Mouse (Mus musculus) liver, postnatal 0 days (tissue): Measurements from ENCODE around the gene Srms. TPM values are rescaled to one million over a fixed set of nuclear protein-coding genes. Genes with fewer than 3 reads are reported as not detected.

Source experiments
- ATAC-seq: fragments of 200-750 bp; cut with Nextera tagmentation; 2 replicates; pipeline ENCODE4 v1.8.0; 2017; ENCODE audit warnings: mild to moderate bottlenecking, moderate library complexity
- DNase-seq: peaks from one replicate; pipeline ENCODE4 v3.0.0-alpha.2; 2016
- H3K27ac ChIP-seq: fragments of 300-500 bp; sonication (generic); 2 replicates; pipeline ENCODE4 v1.5.1; 2014; ENCODE audit warnings: antibody characterized with exemption, moderate library complexity, mild to moderate bottlenecking, low read depth
- H3K27me3 ChIP-seq: fragments of 300-500 bp; sonication (generic); 2 replicates; pipeline ENCODE4 v1.6.1; 2014; ENCODE audit warnings: low read length, control low read depth, mixed read lengths; ENCODE audit not compliant: insufficient read depth
- H3K36me3 ChIP-seq: fragments of 300-500 bp; sonication (generic); replicated peaks from 2 replicates; pipeline ENCODE4 v1.6.1; 2014; ENCODE audit warnings: mild to moderate bottlenecking, control low read depth, low read length, moderate library complexity, mixed read lengths; ENCODE audit not compliant: insufficient read depth
- H3K4me1 ChIP-seq: fragments of 300-500 bp; sonication (generic); 2 replicates; pipeline ENCODE4 v1.6.1; 2014; ENCODE audit warnings: antibody characterized with exemption, mild to moderate bottlenecking, control low read depth; ENCODE audit not compliant: insufficient read depth
- H3K4me2 ChIP-seq: fragments of 300-500 bp; sonication (generic); 2 replicates; pipeline ENCODE4 v1.6.1; 2014; ENCODE audit warnings: low read depth, mild to moderate bottlenecking, low read length, moderate library complexity, mixed read lengths
- H3K4me3 ChIP-seq: fragments of 300-500 bp; sonication (generic); 2 replicates; pipeline ENCODE4 v1.5.1; 2014; ENCODE audit warnings: low read depth, low read length
- H3K9ac ChIP-seq: fragments of 300-500 bp; sonication (generic); replicated peaks from 2 replicates; pipeline ENCODE4 v1.6.1; 2014; ENCODE audit warnings: mild to moderate bottlenecking, moderate library complexity
- H3K9me3 ChIP-seq: fragments of 300-500 bp; sonication (generic); 2 replicates; pipeline ENCODE4 v1.6.1; 2016; ENCODE audit warnings: mild to moderate bottlenecking, control low read depth, low read length, mixed read lengths
- CTCF ChIP-seq: sonication (generic); IDR thresholded peaks from 2 replicates; pipeline ENCODE4 v1.5.1; 2016; ENCODE audit warnings: antibody characterized with exemption, low read depth
- EP300 ChIP-seq: IDR thresholded peaks from 2 replicates; pipeline ENCODE4 v1.6.1; 2016; ENCODE audit warnings: antibody characterized with exemption, low read depth, mild to moderate bottlenecking
- WGBS: fragments of 180-500 bp; shearing (Covaris S2); extraction: QIAGEN DNeasy Blood & Tissue Kit; methylation state at CpG from one replicate; pipeline ENCODE4 v1.1.7; 2014; ENCODE audit not compliant: insufficient replicate concordance; 5-methylcytosine and 5-hydroxymethylcytosine counted together
- polyA plus RNA-seq: library from polyadenylated mRNA; unstranded; fragments of >200 nt; fragmentation: Nextera tagmentation; extraction: Ambion mirVana; gene quantifications from 2 replicates; pipeline ENCODE4 v1.2.1, GENCODE M21; 2015

Srms gene
- polyA plus RNA-seq, 1 experiment from 2014 or later: 0.35 TPM

GRCm38 (mm10) chr2:181156248-181157121 lies 56.5 kb downstream of the Srms start, which contains the start of gene Eef1a2:
TSS of gene Eef1a2 (minus strand) at chr2:181157014.
- H3K4me3 ChIP-seq: no peak within 1 kb of the TSS
- 7% methylated on average over 54 of the region's 55 CpGs for WGBS
- no peak within 1 kb of the TSS for H3K4me2 ChIP-seq

DNA sequence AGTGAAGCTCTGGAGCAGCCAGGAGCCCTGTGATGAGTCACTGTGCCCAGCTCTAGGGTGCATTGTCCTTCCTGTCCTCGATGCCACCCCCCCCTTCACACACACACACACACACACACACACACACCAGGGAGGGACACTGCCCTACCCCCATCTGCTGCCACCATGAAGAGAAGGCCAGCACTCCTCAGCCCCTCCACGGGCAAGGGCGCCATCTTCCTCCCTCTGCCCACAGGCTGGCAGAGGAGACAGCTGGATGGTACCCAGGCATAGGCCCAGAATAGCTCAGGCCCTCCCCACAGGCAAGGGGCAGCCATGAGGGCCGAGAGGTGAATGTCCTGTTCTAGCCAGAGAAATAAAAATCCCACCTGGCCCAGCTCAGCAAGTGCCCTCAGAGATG lies 57.2 kb downstream of the Srms start:
- Histone ChIP-seq H3K4me3 (no peak overlapping the region), H3K9me3 (no peaks in the 10 kb centered on the region), H3K27me3 (peaks cover 28% of the 10 kb centered on the region), H3K27ac (no peak overlapping the region), H3K36me3 (no peaks in the 10 kb centered on the region), H3K9ac (no peak overlapping the region), H3K4me1 (no peaks in the 10 kb centered on the region), H3K4me2 (no peak overlapping the region)
- no peak for DNase-seq
- TF ChIP-seq EP300 (no peak), CTCF (no peak)
- 56% methylated on average over 4 of the region's 4 CpGs for WGBS
- no peak for ATAC-seq

More at GRCm38 (mm10) chr2:181156248-181157121, 56.5 kb downstream of the Srms start, which contains the start of gene Eef1a2:
- no peak within 1 kb of the TSS for H3K9ac ChIP-seq
- no peaks in the 10 kb centered on the region for H3K4me1 ChIP-seq
- H3K36me3 ChIP-seq: no peaks in the 10 kb centered on the region
- H3K27ac ChIP-seq: no peak within 1 kb of the TSS
- DNase-seq (no peak), ATAC-seq (no peak)
- TF ChIP-seq EP300 (no peak), CTCF (no peak)
- H3K9me3 ChIP-seq: no peaks in the 10 kb centered on the region
- peaks cover 28% of the 10 kb centered on the region for H3K27me3 ChIP-seq

Other genes with a start within 250 kb of the Srms start
- gene Arfgap1, start 246.0 kb downstream of the Srms start, polyA plus RNA-seq: 17.7 and 18.8 TPM in 2 replicates
- gene Col20a1, start 226.7 kb downstream of the Srms start, polyA plus RNA-seq: 0.12 and 0.18 TPM in 2 replicates
- 0.02 and 0.05 TPM in 2 replicates for gene Chrna4, start 169.6 kb downstream of the Srms start, polyA plus RNA-seq
- not detected in 2 replicates for gene Kcnq2, start 77.9 kb downstream of the Srms start, polyA plus RNA-seq
- 0.05 TPM in 1 of 2 replicates, not detected in the other for gene Eef1a2, start 56.2 kb downstream of the Srms start, polyA plus RNA-seq
- 120 and 125 TPM in 2 replicates for gene Ppdpf, start 25.9 kb downstream of the Srms start, polyA plus RNA-seq
- gene Ptk6, start 10.4 kb downstream of the Srms start, polyA plus RNA-seq: 0.20 and 0.27 TPM in 2 replicates
- gene Fndc11, start 6.8 kb upstream of the Srms start, polyA plus RNA-seq: 0.09 TPM in 1 of 2 replicates, not detected in the other
- gene Helz2, start 28.8 kb upstream of the Srms start, polyA plus RNA-seq: 3.9 and 4.2 TPM in 2 replicates
- 4.3 and 4.9 TPM in 2 replicates for gene Gmeb2, start 74.8 kb upstream of the Srms start, polyA plus RNA-seq
- 0.19 TPM in 1 of 2 replicates, not detected in the other for gene Stmn3, start 101.3 kb upstream of the Srms start, polyA plus RNA-seq
- gene Rtel1, start 106.6 kb upstream of the Srms start, polyA plus RNA-seq: 8.5 and 9.9 TPM in 2 replicates
- gene Zgpat, start 151.7 kb upstream of the Srms start, polyA plus RNA-seq: 7.7 and 9.4 TPM in 2 replicates
- gene Arfrp1, start 152.2 kb upstream of the Srms start, polyA plus RNA-seq: 17.9 and 19.4 TPM in 2 replicates
- gene Lime1, start 166.9 kb upstream of the Srms start, polyA plus RNA-seq: 3.7 and 4.0 TPM in 2 replicates
- 3.0 and 3.5 TPM in 2 replicates for gene Zbtb46, start 246.2 kb upstream of the Srms start, polyA plus RNA-seq